Mouse (Mus musculus) heart, postnatal 0 days (tissue): ENCODE data around the gene Gm10715. TPM values are rescaled to one million over a fixed set of nuclear protein-coding genes. Genes with fewer than 3 reads are reported as not detected.
"Not testable (repeated sequence)": the region's sequence is repeated elsewhere in the genome, so short reads cannot be mapped to it uniquely, and the experiment has no call there.

Source experiments
- ATAC-seq: fragments of 200-750 bp; cut with Nextera tagmentation; 2 replicates; pipeline ENCODE4 v1.8.0; 2017; ENCODE audit warnings: low read depth, moderate number of reproducible peaks, moderate library complexity; ENCODE audit not compliant: insufficient read depth
- DNase-seq: peaks from one replicate; pipeline ENCODE4 v3.0.0-alpha.2; 2016; ENCODE audit warnings: low spot score
- H3K27ac ChIP-seq: fragments of 300-500 bp; sonication (generic); 2 replicates; pipeline ENCODE4 v1.5.1; 2014; ENCODE audit warnings: low read depth, mild to moderate bottlenecking
- H3K27me3 ChIP-seq: fragments of 300-500 bp; sonication (generic); 2 replicates; pipeline ENCODE4 v1.6.1; 2014; ENCODE audit warnings: low read length, mixed read lengths; ENCODE audit not compliant: control insufficient read depth, insufficient read depth
- H3K36me3 ChIP-seq: fragments of 300-500 bp; sonication (generic); replicated peaks from 2 replicates; pipeline ENCODE4 v1.6.1; 2014; ENCODE audit warnings: low read length, mixed read lengths; ENCODE audit not compliant: control insufficient read depth, insufficient read depth
- H3K4me1 ChIP-seq: fragments of 300-500 bp; sonication (generic); 2 replicates; pipeline ENCODE4 v1.6.1; 2014; ENCODE audit warnings: antibody characterized with exemption; ENCODE audit not compliant: control insufficient read depth, insufficient read depth
- H3K4me2 ChIP-seq: fragments of 300-500 bp; sonication (generic); 2 replicates; pipeline ENCODE4 v1.6.1; 2014; ENCODE audit warnings: low read depth, mild to moderate bottlenecking, low read length, moderate library complexity
- H3K4me3 ChIP-seq: fragments of 300-500 bp; sonication (generic); 2 replicates; pipeline ENCODE4 v1.5.1; 2014; ENCODE audit warnings: low read depth, low read length
- H3K9ac ChIP-seq: fragments of 300-500 bp; sonication (generic); replicated peaks from 2 replicates; pipeline ENCODE4 v1.6.1; 2014; ENCODE audit warnings: low read depth, low read length, mixed read lengths
- H3K9me3 ChIP-seq: fragments of 300-500 bp; sonication (generic); replicated peaks from 2 replicates; pipeline ENCODE4 v1.6.1; 2016; ENCODE audit warnings: low read length; ENCODE audit not compliant: control insufficient read depth
- WGBS: fragments of 180-500 bp; shearing (Covaris S2); extraction: QIAGEN DNeasy Blood & Tissue Kit; methylation state at CpG from one replicate; pipeline ENCODE4 v1.1.7; 2014; 5-methylcytosine and 5-hydroxymethylcytosine counted together
- polyA plus RNA-seq: library from polyadenylated mRNA; unstranded; fragments of >200 nt; fragmentation: Nextera tagmentation; extraction: Ambion mirVana; gene quantifications from 2 replicates; pipeline ENCODE4 v1.2.1, GENCODE M21; 2015
- total RNA-seq: library from RNA; depleted of rRNA; stranded (reverse); fragments of >200 nt; gene quantifications from 2 replicates; pipeline ENCODE4 v1.2.3, GENCODE M21; 2014; ENCODE audit warnings: low replicate concordance

Gene Gm10715
- total and polyA plus RNA-seq, 2 experiments from 2014 or later, result not detected

GRCm38 (mm10) chr9:3022316-3023008 lies 14.2 kb upstream of the Gm10715 start:
- 69% methylated on average over 9 of the region's 13 CpGs for WGBS
- not testable (repeated sequence) for ATAC-seq, H3K9ac ChIP-seq, H3K4me2 ChIP-seq, H3K36me3 ChIP-seq, DNase-seq, H3K27me3 ChIP-seq, H3K9me3 ChIP-seq, H3K4me1 ChIP-seq, H3K27ac ChIP-seq, H3K4me3 ChIP-seq

- not testable (repeated sequence) for H3K27me3 ChIP-seq, DNase-seq, H3K4me3 ChIP-seq, H3K9me3 ChIP-seq, ATAC-seq, H3K4me2 ChIP-seq, H3K9ac ChIP-seq, H3K36me3 ChIP-seq, H3K27ac ChIP-seq, H3K4me1 ChIP-seq
- 64% methylated on average over 9 of the region's 13 CpGs for WGBS
These were observed 13.2 kb upstream of the Gm10715 start, which contains the start of gene Gm10718 for GRCm38 (mm10) chr9:3023312-3023984. Gene Gm10718 (plus strand): TSS chr9:3023547.

- not testable (repeated sequence) for H3K27me3 ChIP-seq, H3K9ac ChIP-seq, H3K27ac ChIP-seq, H3K4me1 ChIP-seq, ATAC-seq, H3K36me3 ChIP-seq, H3K9me3 ChIP-seq, H3K4me3 ChIP-seq, DNase-seq, H3K4me2 ChIP-seq
- WGBS, result 64% methylated on average over 14 of the region's 16 CpGs
These were observed 12.6 kb upstream of the Gm10715 start for GRCm38 (mm10) chr9:3023985-3024648.

- H3K27ac ChIP-seq, H3K4me2 ChIP-seq, H3K4me3 ChIP-seq, DNase-seq, H3K4me1 ChIP-seq, H3K9me3 ChIP-seq, H3K27me3 ChIP-seq, H3K36me3 ChIP-seq, H3K9ac ChIP-seq, ATAC-seq: not testable (repeated sequence)
- 68% methylated on average over 12 of the region's 12 CpGs for WGBS
These were observed 11.7 kb upstream of the Gm10715 start, which contains the start of gene Gm10717 for GRCm38 (mm10) chr9:3024912-3025467. Gene Gm10717 (plus strand): TSS chr9:3025417.

GRCm38 (mm10) chr9:3025653-3026052 lies 11.0 kb upstream of the Gm10715 start:
- not testable (repeated sequence) for H3K27ac ChIP-seq, H3K4me1 ChIP-seq, H3K9me3 ChIP-seq, ATAC-seq, DNase-seq, H3K36me3 ChIP-seq, H3K27me3 ChIP-seq, H3K4me3 ChIP-seq, H3K4me2 ChIP-seq, H3K9ac ChIP-seq
- 61% methylated on average over 4 of the region's 6 CpGs for WGBS

- not testable (repeated sequence) for H3K9ac ChIP-seq, H3K9me3 ChIP-seq, H3K4me1 ChIP-seq, H3K27ac ChIP-seq, ATAC-seq, H3K27me3 ChIP-seq, H3K4me2 ChIP-seq, H3K36me3 ChIP-seq, H3K4me3 ChIP-seq, DNase-seq
- WGBS, result 75% methylated on average over 5 of the region's 5 CpGs
These were observed 10.5 kb upstream of the Gm10715 start for GRCm38 (mm10) chr9:3026136-3026535.

GRCm38 (mm10) chr9:3026741-3027140 lies 9.9 kb upstream of the Gm10715 start:
- H3K4me3 ChIP-seq, H3K36me3 ChIP-seq, H3K27me3 ChIP-seq, H3K4me1 ChIP-seq, H3K4me2 ChIP-seq, H3K9me3 ChIP-seq, H3K9ac ChIP-seq, H3K27ac ChIP-seq, ATAC-seq, DNase-seq: not testable (repeated sequence)
- WGBS, result 64% methylated on average over 9 of the region's 9 CpGs

- not testable (repeated sequence) for H3K27me3 ChIP-seq, H3K4me1 ChIP-seq, H3K9ac ChIP-seq, ATAC-seq, H3K4me3 ChIP-seq, H3K4me2 ChIP-seq, H3K36me3 ChIP-seq, H3K9me3 ChIP-seq, H3K27ac ChIP-seq
- WGBS, result 68% methylated on average over 9 of the region's 9 CpGs
- DNase-seq, result peak; percentile 7
These were observed 9.5 kb upstream of the Gm10715 start for GRCm38 (mm10) chr9:3027200-3027599.
